Mouse (Mus musculus) megakaryocyte, embryonic 14.5 days (primary cell): ENCODE data around the gene Fam222b.

ENCODE experiments used
- FLI1 ChIP-seq: IDR thresholded peaks from 2 replicates; pipeline ENCODE4 v1.6.1; 2012; ENCODE audit warnings: low read length, inconsistent platforms, mixed read lengths
- GATA1 ChIP-seq: IDR thresholded peaks from 3 replicates; pipeline ENCODE4 v1.6.1; 2012; ENCODE audit warnings: mixed read lengths, low read length, inconsistent platforms, borderline replicate concordance

GRCm38 (mm10) chr11:78118467-78118866 is 24.0 kb downstream of the Fam222b start:
- TF ChIP-seq FLI1, result no peak
- no peak for TF ChIP-seq GATA1
